Mouse (Mus musculus) C2C12 (cell line): ENCODE data around the gene Zfp422.

Experiments
- CEBPB ChIP-seq: IDR thresholded peaks from one replicate; pipeline ENCODE4 v1.6.1; 2011; ENCODE audit warnings: low read depth, mild to moderate bottlenecking, control low read depth, moderate library complexity
- CTCF ChIP-seq: IDR thresholded peaks from one replicate; pipeline ENCODE4 v1.5.1; 2011; ENCODE audit not compliant: control insufficient read depth, insufficient read depth, insufficient read length
- FOSL1 ChIP-seq: IDR thresholded peaks from one replicate; pipeline ENCODE4 v1.8.0; 2011; ENCODE audit warnings: mild to moderate bottlenecking, low read length; ENCODE audit not compliant: poor library complexity, insufficient read depth, severe bottlenecking
- MAX ChIP-seq: IDR thresholded peaks from one replicate; pipeline ENCODE4 v1.6.1; 2011; ENCODE audit warnings: mild to moderate bottlenecking, control low read depth
- MYOD1 ChIP-seq: IDR thresholded peaks from one replicate; pipeline ENCODE4 v1.6.1; 2011; ENCODE audit warnings: low read depth; ENCODE audit not compliant: control insufficient read depth, insufficient read length
- MYOG ChIP-seq: IDR thresholded peaks from one replicate; pipeline ENCODE4 v1.6.1; 2011; ENCODE audit not compliant: control insufficient read depth, insufficient read length; ENCODE audit errors: extremely low read depth
- USF1 ChIP-seq: IDR thresholded peaks from one replicate; pipeline ENCODE4 v1.6.1; 2011; ENCODE audit warnings: low read depth, mild to moderate bottlenecking, control low read depth, moderate library complexity

- no peak for TF ChIP-seq CTCF
- TF ChIP-seq USF1, result no peak
- no peak for TF ChIP-seq MYOG
- peak; percentile 20 for TF ChIP-seq MYOD1
- no peak for TF ChIP-seq CEBPB
- no peak for TF ChIP-seq MAX
- TF ChIP-seq FOSL1, result no peak
Observed at GRCm38 (mm10) chr6:116642942-116643341, 14.1 kb upstream of the Zfp422 start.
